Mouse (Mus musculus): ENCODE measurements at regions not wholly inside any gene's neighbourhood (a gene's known extent, or its start where the extent isn't known, plus 50 kb on each side); places are given as distances from the start of the nearest gene placed in this dataset.

DNA sequence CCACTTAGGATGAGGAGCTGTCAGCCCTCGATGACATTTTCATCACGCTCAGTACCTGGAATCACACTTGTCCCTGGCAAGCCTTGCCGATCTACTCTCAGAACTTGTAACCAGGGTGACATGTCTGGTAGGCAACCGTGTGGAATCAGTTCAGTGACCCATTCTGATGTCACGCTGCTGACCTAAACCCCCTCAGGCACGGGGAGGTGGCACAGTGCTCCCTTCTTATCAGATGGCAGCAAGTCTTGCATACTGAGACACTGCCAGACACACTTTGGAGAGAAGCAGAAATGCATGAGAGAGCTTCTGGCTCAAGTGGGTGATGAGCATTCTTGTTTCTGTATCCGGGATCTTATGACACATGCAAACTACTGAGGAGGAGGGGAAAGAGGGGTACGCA is 470.2 kb downstream of the Tcerg1l start:
- TF ChIP-seq MAX (IDR thresholded peaks at IDR 0.05; ENCODE audit: low read length) (no peak), MXI1 (IDR thresholded peaks at IDR 0.05; ENCODE audit: low read depth, low read length) (no peak), EP300 (IDR thresholded peaks at IDR 0.05; ENCODE audit: low read depth in 1 of 2, low read length in 2 of 2) (no peak), NRF1 (IDR thresholded peaks at IDR 0.05; ENCODE audit: insufficient read depth, low read depth, low read length, poor library complexity, severe bottlenecking) (no peak), BHLHE40 (IDR thresholded peaks at IDR 0.05; ENCODE audit: borderline replicate concordance, low read depth, low read length) (no peak), KAT2A (conservative IDR thresholded peaks at IDR 0.05; ENCODE audit: low read depth, low read length) (no peak), ZMIZ1 (IDR thresholded peaks at IDR 0.05; ENCODE audit: low read depth, low read length) (no peak), SMC3 (IDR thresholded peaks at IDR 0.05; ENCODE audit: low read depth, low read length) (no peak)
